Mouse (Mus musculus) erythroblast, adult 5-6 weeks (primary cell): Measurements from ENCODE around the gene Enkd1. TPM values are rescaled to one million over a fixed set of nuclear protein-coding genes. Genes with fewer than 3 reads are reported as not detected.

Experiments used
- ATAC-seq: replicated peaks from 2 replicates; pipeline ENCODE4 v1.8.0; 2016; ENCODE audit warnings: moderate number of reproducible peaks, mild to moderate bottlenecking, moderate TSS enrichment, inconsistent platforms; ENCODE audit not compliant: poor library complexity, low FRiP score, severe bottlenecking
- total RNA-seq, 2 experiments: library from RNA; stranded (forward) in 1 of 2; stranded (reverse) in 1 of 2; fragments of 150-400 nt in 1 of 2; fragments of 200-764, 138-1000 nt in 1 of 2; gene quantifications; 2 replicates each; pipeline versions ENCODE4 v1.2.3 to v1.2.4; 2015 to 2017; ENCODE audit warnings: low replicate concordance in 2 of 2

Gene Enkd1
- total RNA-seq, 2 experiments from 2014 or later = 2.1 to 2.7 TPM

GRCm38 (mm10) chr8:105702731-105703415, 5.1 kb downstream of the Enkd1 start:
- no peak for ATAC-seq

- no peak for ATAC-seq
Observed at GRCm38 (mm10) chr8:105702001-105702401, 6.0 kb downstream of the Enkd1 start.

- ATAC-seq = peak; percentile 87
Observed at GRCm38 (mm10) chr8:105700966-105701824, 6.8 kb downstream of the Enkd1 start, which contains the start of the genes Acd and Pard6a. Gene Acd, minus strand, starts transcription at chr8:105701102. Gene Pard6a, plus strand, starts transcription at chr8:105701148.

- peak; percentile 57 for ATAC-seq
Observed at GRCm38 (mm10) chr8:105700566-105700965, 7.4 kb downstream of the Enkd1 start.

- no peak for ATAC-seq
Observed at GRCm38 (mm10) chr8:105699488-105700215, 8.4 kb downstream of the Enkd1 start.

- no peak for ATAC-seq
Observed at GRCm38 (mm10) chr8:105698734-105699133, 9.3 kb downstream of the Enkd1 start.

GRCm38 (mm10) chr8:105697196-105697780, 10.7 kb downstream of the Enkd1 start:
- no peak for ATAC-seq

- no peak for ATAC-seq
Observed at GRCm38 (mm10) chr8:105695080-105695780, 12.8 kb downstream of the Enkd1 start.

GRCm38 (mm10) chr8:105694051-105694799, 13.8 kb downstream of the Enkd1 start:
- ATAC-seq = no peak

GRCm38 (mm10) chr8:105693648-105694047, 14.4 kb downstream of the Enkd1 start:
- ATAC-seq = no peak

GRCm38 (mm10) chr8:105692449-105693182, 15.4 kb downstream of the Enkd1 start:
- no peak for ATAC-seq

- no peak for ATAC-seq
Observed at GRCm38 (mm10) chr8:105690978-105691377, 17.0 kb downstream of the Enkd1 start.

GRCm38 (mm10) chr8:105689983-105690360, 18.0 kb downstream of the Enkd1 start:
- no peak for ATAC-seq

GRCm38 (mm10) chr8:105689256-105689982, 18.6 kb downstream of the Enkd1 start:
- ATAC-seq = no peak

GRCm38 (mm10) chr8:105688242-105688752, 19.7 kb downstream of the Enkd1 start:
- ATAC-seq = no peak

GRCm38 (mm10) chr8:105687512-105687911, 20.5 kb downstream of the Enkd1 start:
- no peak for ATAC-seq

GRCm38 (mm10) chr8:105686551-105686950, 21.5 kb downstream of the Enkd1 start:
- no peak for ATAC-seq
